Mouse (Mus musculus) CH12.LX (cell line): ENCODE results near the gene Osbp2. TPM values are rescaled to one million over a fixed set of nuclear protein-coding genes. Genes with fewer than 3 reads are reported as not detected.

Source experiments
- DNase-seq: peaks from one replicate; pipeline ENCODE4 v3.0.0-alpha.2; 2013; ENCODE audit errors: extremely low read depth
- H3K27ac ChIP-seq: 2 replicates; pipeline ENCODE4 v1.5.1; 2012; ENCODE audit warnings: low read depth, mild to moderate bottlenecking, control low read depth, moderate library complexity; ENCODE audit not compliant: insufficient read depth
- H3K27me3 ChIP-seq: replicated peaks from 2 replicates; pipeline ENCODE3; 2012; ENCODE audit warnings: inconsistent platforms
- H3K36me3 ChIP-seq, 2 experiments: replicated peaks in 1 of 2; 2 replicates each; pipeline versions ENCODE3 to v1.6.1; 2012; ENCODE audit warnings: inconsistent platforms in 1 of 2, low read length in 1 of 2, mild to moderate bottlenecking in 1 of 2, mixed read lengths in 1 of 2, moderate library complexity in 1 of 2; ENCODE audit not compliant: control insufficient read depth in 1 of 2, insufficient read depth in 1 of 2
- H3K4me1 ChIP-seq, 2 experiments: 2 replicates each; pipeline ENCODE4 v1.6.1; 2012; ENCODE audit warnings: inconsistent platforms in 1 of 2, moderate library complexity in 1 of 2; ENCODE audit not compliant: insufficient read depth in 2 of 2, control insufficient read depth in 1 of 2
- H3K4me2 ChIP-seq: 2 replicates; pipeline ENCODE4 v1.6.1; 2012; ENCODE audit warnings: low read depth, mild to moderate bottlenecking, control low read depth; ENCODE audit not compliant: poor library complexity, insufficient read depth, severe bottlenecking
- H3K4me3 ChIP-seq, 3 experiments: fragments of 150-350 bp in 1 of 3; sonication (generic) in 1 of 3; replicated peaks in 1 of 3; 2 replicates each; pipeline versions ENCODE3 to v1.5.1; 2011 to 2012; ENCODE audit warnings: low read depth in 2 of 3, low read length in 2 of 3, mild to moderate bottlenecking in 2 of 3, moderate library complexity in 2 of 3, control low read depth in 1 of 3, improper control_type of control experiment in 1 of 3, inconsistent platforms in 1 of 3, mixed read lengths in 1 of 3; ENCODE audit not compliant: poor library complexity in 1 of 3
- H3K79me2 ChIP-seq: replicated peaks from 2 replicates; pipeline ENCODE4 v1.6.1; 2012; ENCODE audit warnings: mild to moderate bottlenecking, moderate library complexity; ENCODE audit not compliant: control insufficient read depth, poor library complexity, insufficient read depth, severe bottlenecking; ENCODE audit errors: extremely low read depth
- H3K9ac ChIP-seq: 2 replicates; pipeline ENCODE4 v1.6.1; 2012; ENCODE audit warnings: low read depth, mild to moderate bottlenecking, control low read depth, moderate library complexity; ENCODE audit not compliant: insufficient read depth
- H3K9me3 ChIP-seq: replicated peaks from 2 replicates; pipeline ENCODE3; 2012; ENCODE audit warnings: low read length, inconsistent platforms, mixed read lengths
- CHD2 ChIP-seq: IDR thresholded peaks from 2 replicates; pipeline ENCODE4 v1.6.1; 2011; ENCODE audit warnings: low read length, improper control_type of control experiment
- CTCF ChIP-seq, 2 experiments: IDR thresholded peaks in 1 of 2; conservative IDR thresholded peaks in 1 of 2; 2 replicates each; pipeline ENCODE4 v1.5.1; 2011 to 2012; ENCODE audit warnings: low read depth in 2 of 2, low read length in 2 of 2, improper control_type of control experiment in 1 of 2, inconsistent platforms in 1 of 2, mild to moderate bottlenecking in 1 of 2, moderate library complexity in 1 of 2
- HCFC1 ChIP-seq: IDR thresholded peaks from 2 replicates; pipeline ENCODE4 v1.6.1; 2012; ENCODE audit warnings: low read depth, mild to moderate bottlenecking, inconsistent platforms, low read length, improper control_type of control experiment
- JUND ChIP-seq: conservative IDR thresholded peaks from 2 replicates; pipeline ENCODE4 v1.6.1; 2011; ENCODE audit warnings: low read depth, low read length, improper control_type of control experiment
- MAFK ChIP-seq: IDR thresholded peaks from 2 replicates; pipeline ENCODE4 v1.6.1; 2011; ENCODE audit warnings: low read length, improper control_type of control experiment; ENCODE audit not compliant: insufficient replicate concordance
- MAZ ChIP-seq: IDR thresholded peaks from 2 replicates; pipeline ENCODE4 v1.6.1; 2012; ENCODE audit warnings: low read depth, mild to moderate bottlenecking, inconsistent platforms, low read length, improper control_type of control experiment, moderate library complexity
- MEF2A ChIP-seq: IDR thresholded peaks from 2 replicates; pipeline ENCODE4 v1.6.1; 2014; ENCODE audit warnings: low read depth, mild to moderate bottlenecking, inconsistent platforms, low read length, improper control_type of control experiment, borderline replicate concordance
- MYC ChIP-seq: IDR thresholded peaks from 2 replicates; pipeline ENCODE4 v1.6.1; 2011; ENCODE audit warnings: low read depth, mild to moderate bottlenecking, improper control_type of control experiment, low read length
- NELFE ChIP-seq: IDR thresholded peaks from 2 replicates; pipeline ENCODE4 v1.6.1; 2011; ENCODE audit warnings: low read depth, low read length, improper control_type of control experiment
- PAX5 ChIP-seq: IDR thresholded peaks from 2 replicates; pipeline ENCODE4 v1.6.1; 2012; ENCODE audit warnings: low read length, inconsistent platforms, mixed read lengths
- RAD21 ChIP-seq: IDR thresholded peaks from 2 replicates; pipeline ENCODE4 v1.6.1; 2011; ENCODE audit warnings: low read depth, mild to moderate bottlenecking, low read length, improper control_type of control experiment, moderate library complexity
- RCOR1 ChIP-seq: conservative IDR thresholded peaks from 2 replicates; pipeline ENCODE4 v1.6.1; 2012; ENCODE audit warnings: low read depth, mild to moderate bottlenecking, inconsistent platforms, low read length, improper control_type of control experiment
- SMC3 ChIP-seq: IDR thresholded peaks from 2 replicates; pipeline ENCODE4 v1.6.1; 2011; ENCODE audit warnings: low read depth, low read length, improper control_type of control experiment
- TBP ChIP-seq: conservative IDR thresholded peaks from 2 replicates; pipeline ENCODE4 v1.6.1; 2011; ENCODE audit warnings: low read depth, low read length, improper control_type of control experiment
- USF1 ChIP-seq: IDR thresholded peaks from 2 replicates; pipeline ENCODE4 v1.6.1; 2014; ENCODE audit warnings: low read depth, mild to moderate bottlenecking, inconsistent platforms, low read length, improper control_type of control experiment
- ZC3H11A ChIP-seq: IDR thresholded peaks from 2 replicates; pipeline ENCODE4 v1.6.1; 2012; ENCODE audit warnings: low read depth, mild to moderate bottlenecking, inconsistent platforms, low read length, improper control_type of control experiment
- ZKSCAN1 ChIP-seq: IDR thresholded peaks from 2 replicates; pipeline ENCODE4 v1.6.1; 2012; ENCODE audit warnings: low read depth, inconsistent platforms, low read length, improper control_type of control experiment, borderline replicate concordance
- ZMIZ1 ChIP-seq: IDR thresholded peaks from 2 replicates; pipeline ENCODE4 v1.6.1; 2012; ENCODE audit warnings: low read depth, mild to moderate bottlenecking, inconsistent platforms, low read length, improper control_type of control experiment
- dilution Hi-C: fragments of 300-500 bp; cut with MboI; formaldehyde crosslinking; loops from 2 replicates; pipeline ENCODE4 v1.14.3; 2020; ENCODE audit warnings: low sequenced_read_pairs; ENCODE audit not compliant: extremely low pct_unique_long_range_greater_than_20kb, extremely low pct_ligation_motif_present
- in situ Hi-C: fragments of 300-500 bp; cut with MboI; formaldehyde crosslinking; loops from 3 replicates; pipeline ENCODE4 v1.14.3; 2019; ENCODE audit warnings: low sequenced_read_pairs, low pct_ligation_motif_present, low pct_unique_long_range_greater_than_20kb, mixed read lengths
- polyA plus RNA-seq: library from polyadenylated mRNA; unstranded; fragments of >175 nt; gene quantifications from 2 replicates; pipeline ENCODE4 v1.2.1, GENCODE M21; 2012; ENCODE audit warnings: low read depth; ENCODE audit not compliant: insufficient read length
- total RNA-seq, 2 experiments: library from RNA; depleted of rRNA; stranded (reverse); fragments of 300-350 nt in 1 of 2; fragments of >200 nt in 1 of 2; gene quantifications; 2 replicates each; pipeline ENCODE4 v1.2.3; 2012 to 2014

The Osbp2 gene
- total and polyA plus RNA-seq, 3 experiments: not detected

DNA sequence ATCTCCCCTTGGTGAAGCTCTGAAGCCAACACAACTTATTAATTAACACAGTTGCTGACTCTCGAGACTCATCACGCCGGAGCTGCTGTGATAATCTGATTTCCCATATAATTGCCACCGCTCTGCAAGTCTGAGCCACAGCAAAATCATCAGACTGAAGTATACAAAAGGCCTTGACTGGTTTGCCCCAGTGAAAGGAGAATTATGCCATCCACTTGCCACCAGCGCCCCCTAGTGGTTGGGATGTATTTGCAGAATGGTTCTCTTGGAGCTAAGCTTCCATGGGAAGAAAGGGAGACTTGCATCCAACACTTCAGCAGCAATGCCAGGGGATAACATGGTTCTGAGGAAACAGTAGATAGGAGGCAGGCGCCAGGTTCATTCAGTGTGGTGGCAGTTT is 77.1 kb downstream of the Osbp2 start:
- H3K79me2 ChIP-seq: no peaks in the 10 kb centered on the region
- no peak overlapping the region for H3K27ac ChIP-seq
- H3K9me3 ChIP-seq: no peaks in the 10 kb centered on the region
- peak; percentile 80 for DNase-seq
- dilution Hi-C loops (no loop called here), in situ Hi-C loops (loop anchor here (5.0 kb wide), 1 partner anchor 259 kb away; no protein-coding TSS in a partner anchor)
- H3K4me1 ChIP-seq: no peaks in the 10 kb centered on the region
- H3K9ac ChIP-seq: no peak overlapping the region
- no peak overlapping the region for H3K4me3 ChIP-seq
- no peaks in the 10 kb centered on the region for H3K36me3 ChIP-seq
- peaks cover 51% of the 10 kb centered on the region for H3K27me3 ChIP-seq
- TF ChIP-seq CTCF (conservative IDR thresholded peaks at IDR 0.05 in 1 of 2, IDR thresholded peaks at IDR 0.05 in 1 of 2; ENCODE audit: low read depth in 2 of 2, low read length in 2 of 2) (peak; percentile 94 to 97), TBP (no peak), HCFC1 (no peak), ZMIZ1 (no peak), SMC3 (peak; percentile 83), ZC3H11A (peak; percentile 45), MYC (no peak), RAD21 (peak; percentile 93), NELFE (no peak), RCOR1 (no peak), MAZ (no peak), MEF2A (no peak), USF1 (no peak)
- H3K4me2 ChIP-seq: peak overlapping the region; percentile 4; the same call in 1 of the 2 replicates

DNA sequence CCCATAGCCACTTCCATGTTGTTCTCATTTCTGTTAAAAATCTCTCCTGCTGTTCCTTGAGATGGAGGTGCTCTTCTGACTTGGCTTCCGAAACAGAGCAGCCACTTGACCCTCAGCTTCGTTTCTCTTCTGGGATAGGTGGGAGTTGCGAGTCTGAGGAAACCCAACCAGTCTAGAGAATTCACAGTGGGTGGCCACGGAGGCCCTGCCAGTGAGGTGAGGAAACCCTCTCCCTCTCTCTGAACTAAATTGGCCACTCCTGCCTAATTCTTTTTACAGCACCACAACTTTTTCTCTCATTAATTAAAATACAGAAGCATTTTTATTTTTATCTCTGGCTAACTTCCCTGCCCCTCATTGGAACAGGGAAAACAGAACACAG is 88.4 kb downstream of the Osbp2 start:
- DNase-seq: no peak
- Histone ChIP-seq H3K4me3 (no peak overlapping the region), H3K27me3 (peaks cover 67% of the 10 kb centered on the region), H3K36me3 (no peaks in the 10 kb centered on the region), H3K9me3 (peaks cover 9% of the 10 kb centered on the region), H3K9ac (no peak overlapping the region), H3K4me2 (no peak overlapping the region), H3K27ac (no peak overlapping the region), H3K4me1 (no peaks in the 10 kb centered on the region), H3K79me2 (no peaks in the 10 kb centered on the region)
- TF ChIP-seq MYC (no peak), CHD2 (no peak), ZC3H11A (no peak), PAX5 (no peak), JUND (no peak), NELFE (no peak), MAFK (no peak), CTCF (conservative IDR thresholded peaks at IDR 0.05 in 1 of 2, IDR thresholded peaks at IDR 0.05 in 1 of 2; ENCODE audit: low read depth in 2 of 2, low read length in 2 of 2) (no peak), ZKSCAN1 (no peak), RCOR1 (no peak)
- in situ Hi-C loops: no loop called here
- dilution Hi-C loops: no loop called here
